Mouse (Mus musculus) MEL (cell line): ENCODE results near the gene Nsmce3. TPM values are rescaled to one million over a fixed set of nuclear protein-coding genes. Genes with fewer than 3 reads are reported as not detected.

Experiments
- DNase-seq: peaks from one replicate; pipeline ENCODE4 v3.0.0; 2011; ENCODE audit warnings: low read depth, low spot score
- H3K27ac ChIP-seq: 2 replicates; pipeline ENCODE4 v1.5.1; 2012; ENCODE audit warnings: low read depth, mild to moderate bottlenecking, control low read depth, low read length, moderate library complexity; ENCODE audit not compliant: control insufficient read depth
- H3K27me3 ChIP-seq, 2 experiments: fragments of 150-350 bp in 1 of 2; sonication (generic) in 1 of 2; 2 replicates each; pipeline ENCODE4 v1.6.1; 2012; ENCODE audit warnings: low read length in 2 of 2, mild to moderate bottlenecking in 2 of 2, improper control_type of control experiment in 1 of 2, moderate library complexity in 1 of 2; ENCODE audit not compliant: insufficient read depth in 2 of 2, control insufficient read depth in 1 of 2
- H3K36me3 ChIP-seq, 2 experiments: 2 replicates each; pipeline ENCODE4 v1.6.1; 2012 to 2014; ENCODE audit warnings: low read length in 2 of 2, improper control_type of control experiment in 1 of 2, inconsistent platforms in 1 of 2, mild to moderate bottlenecking in 1 of 2; ENCODE audit not compliant: insufficient read depth in 2 of 2, control insufficient read depth in 1 of 2
- H3K4me1 ChIP-seq, 2 experiments: fragments of 150-350 bp in 1 of 2; sonication (generic) in 1 of 2; 2 replicates each; pipeline ENCODE4 v1.6.1; 2012; ENCODE audit warnings: low read length in 2 of 2, improper control_type of control experiment in 1 of 2, mild to moderate bottlenecking in 1 of 2; ENCODE audit not compliant: insufficient read depth in 2 of 2, control insufficient read depth in 1 of 2
- H3K4me3 ChIP-seq, 2 experiments: fragments of 150-350 bp in 1 of 2; sonication (generic) in 1 of 2; 2 replicates each; pipeline ENCODE4 v1.5.1; 2012; ENCODE audit warnings: low read depth in 2 of 2, low read length in 2 of 2, mild to moderate bottlenecking in 2 of 2, moderate library complexity in 2 of 2, control low read depth in 1 of 2, improper control_type of control experiment in 1 of 2; ENCODE audit not compliant: control insufficient read depth in 1 of 2, insufficient read depth in 1 of 2
- H3K79me2 ChIP-seq: 2 replicates; pipeline ENCODE4 v1.6.1; 2012; ENCODE audit warnings: mild to moderate bottlenecking, low read length, moderate library complexity; ENCODE audit not compliant: control insufficient read depth, poor library complexity, insufficient read depth
- H3K9ac ChIP-seq: 2 replicates; pipeline ENCODE4 v1.6.1; 2012; ENCODE audit warnings: low read depth, mild to moderate bottlenecking, control low read depth, low read length, moderate library complexity; ENCODE audit not compliant: control insufficient read depth, poor library complexity, severe bottlenecking
- H3K9me3 ChIP-seq: fragments of 150-350 bp; sonication (generic); replicated peaks from 2 replicates; pipeline ENCODE4 v1.6.1; 2012; ENCODE audit warnings: mild to moderate bottlenecking, low read length, improper control_type of control experiment, moderate library complexity; ENCODE audit not compliant: insufficient read depth
- BHLHE40 ChIP-seq: IDR thresholded peaks from 2 replicates; pipeline ENCODE4 v1.6.1; 2012; ENCODE audit warnings: low read depth, mild to moderate bottlenecking, inconsistent platforms, low read length, improper control_type of control experiment, borderline replicate concordance
- CHD1 ChIP-seq: IDR thresholded peaks from 2 replicates; pipeline ENCODE4 v1.6.1; 2012; ENCODE audit warnings: low read depth, mild to moderate bottlenecking, inconsistent platforms, low read length, improper control_type of control experiment
- CHD2 ChIP-seq: IDR thresholded peaks from 2 replicates; pipeline ENCODE4 v1.6.1; 2011; ENCODE audit warnings: low read length, improper control_type of control experiment
- E2F4 ChIP-seq: IDR thresholded peaks from 2 replicates; pipeline ENCODE4 v1.6.1; 2011; ENCODE audit warnings: low read depth, low read length, improper control_type of control experiment, borderline replicate concordance
- ELF1 ChIP-seq: IDR thresholded peaks from 2 replicates; pipeline ENCODE4 v1.6.1; 2014; ENCODE audit warnings: low read depth, mild to moderate bottlenecking, inconsistent platforms, low read length, improper control_type of control experiment, moderate library complexity
- EP300 ChIP-seq, 2 experiments: IDR thresholded peaks; 2 replicates each; pipeline ENCODE4 v1.6.1; 2011; ENCODE audit warnings: improper control_type of control experiment in 2 of 2, low read length in 2 of 2, low read depth in 1 of 2, mild to moderate bottlenecking in 1 of 2
- ETS1 ChIP-seq: IDR thresholded peaks from 2 replicates; pipeline ENCODE4 v1.6.1; 2012; ENCODE audit warnings: low read depth, mild to moderate bottlenecking, inconsistent platforms, low read length, improper control_type of control experiment, moderate library complexity
- GABPA ChIP-seq: IDR thresholded peaks from 2 replicates; pipeline ENCODE4 v1.6.1; 2012; ENCODE audit warnings: low read depth, mild to moderate bottlenecking, inconsistent platforms, low read length, improper control_type of control experiment, moderate library complexity
- HCFC1 ChIP-seq: IDR thresholded peaks from 2 replicates; pipeline ENCODE4 v1.6.1; 2012; ENCODE audit warnings: low read depth, mild to moderate bottlenecking, inconsistent platforms, low read length, improper control_type of control experiment, moderate library complexity
- JUND ChIP-seq: IDR thresholded peaks from 2 replicates; pipeline ENCODE4 v1.6.1; 2011; ENCODE audit warnings: low read depth, mild to moderate bottlenecking, improper control_type of control experiment, low read length
- KAT2A ChIP-seq: conservative IDR thresholded peaks from 2 replicates; pipeline ENCODE4 v1.6.1; 2012; ENCODE audit warnings: low read depth, low read length, improper control_type of control experiment, inconsistent platforms
- MAZ ChIP-seq: IDR thresholded peaks from 2 replicates; pipeline ENCODE4 v1.6.1; 2012; ENCODE audit warnings: low read depth, mild to moderate bottlenecking, inconsistent platforms, low read length, improper control_type of control experiment
- MXI1 ChIP-seq: IDR thresholded peaks from 2 replicates; pipeline ENCODE4 v1.6.1; 2011; ENCODE audit warnings: mild to moderate bottlenecking, low read depth, low read length, improper control_type of control experiment
- MYC ChIP-seq: IDR thresholded peaks from 2 replicates; pipeline ENCODE4 v1.6.1; 2011; ENCODE audit warnings: low read depth, mild to moderate bottlenecking, low read length, improper control_type of control experiment, moderate library complexity
- POLR2AphosphoS2 ChIP-seq: IDR thresholded peaks from 2 replicates; pipeline ENCODE4 v1.6.1; 2011; ENCODE audit warnings: low read length, improper control_type of control experiment
- POLR2AphosphoS5 ChIP-seq: IDR thresholded peaks from 2 replicates; pipeline ENCODE4 v1.6.1; 2012; ENCODE audit warnings: low read depth, borderline replicate concordance, mild to moderate bottlenecking, inconsistent platforms, low read length, moderate library complexity, mixed read lengths
- SIN3A ChIP-seq: IDR thresholded peaks from 2 replicates; pipeline ENCODE4 v1.6.1; 2012; ENCODE audit warnings: low read length, improper control_type of control experiment, inconsistent platforms
- SMC3 ChIP-seq: IDR thresholded peaks from 2 replicates; pipeline ENCODE4 v1.6.1; 2011; ENCODE audit warnings: low read depth, low read length, improper control_type of control experiment
- TAL1 ChIP-seq: IDR thresholded peaks from 2 replicates; pipeline ENCODE4 v1.6.1; 2012; ENCODE audit warnings: mild to moderate bottlenecking, inconsistent platforms, low read length, moderate library complexity, mixed read lengths
- TCF12 ChIP-seq: IDR thresholded peaks from 2 replicates; pipeline ENCODE4 v1.6.1; 2014; ENCODE audit warnings: low read depth, mild to moderate bottlenecking, inconsistent platforms, low read length, improper control_type of control experiment, moderate library complexity
- ZKSCAN1 ChIP-seq: IDR thresholded peaks from 2 replicates; pipeline ENCODE4 v1.6.1; 2012; ENCODE audit warnings: low read depth, mild to moderate bottlenecking, inconsistent platforms, low read length, improper control_type of control experiment, moderate library complexity
- ZMIZ1 ChIP-seq: IDR thresholded peaks from 2 replicates; pipeline ENCODE4 v1.6.1; 2012; ENCODE audit warnings: low read depth, mild to moderate bottlenecking, inconsistent platforms, low read length, improper control_type of control experiment, moderate library complexity
- ZNF384 ChIP-seq: IDR thresholded peaks from 2 replicates; pipeline ENCODE4 v1.6.1; 2012; ENCODE audit warnings: low read depth, mild to moderate bottlenecking, inconsistent platforms, low read length, improper control_type of control experiment
- polyA plus RNA-seq, 2 experiments: library from polyadenylated mRNA; stranded (reverse) in 1 of 2; unstranded in 1 of 2; fragments of >175 nt in 1 of 2; fragments of >200 nt in 1 of 2; gene quantifications; 2 replicates each; pipeline versions ENCODE4 v1.2.1 to v1.2.4; 2012; ENCODE audit warnings: low replicate concordance in 2 of 2, low read depth in 1 of 2; ENCODE audit not compliant: insufficient read length in 2 of 2, insufficient read depth in 1 of 2, missing spikeins in 1 of 2
- total RNA-seq: library from RNA; depleted of rRNA; stranded (reverse); fragments of 300-350 nt; gene quantifications from 2 replicates; pipeline ENCODE4 v1.2.3, GENCODE M21; 2012

Gene Nsmce3
- total and polyA plus RNA-seq, 3 experiments = 9.5 to 9.9 TPM; not detected in 1

DNA sequence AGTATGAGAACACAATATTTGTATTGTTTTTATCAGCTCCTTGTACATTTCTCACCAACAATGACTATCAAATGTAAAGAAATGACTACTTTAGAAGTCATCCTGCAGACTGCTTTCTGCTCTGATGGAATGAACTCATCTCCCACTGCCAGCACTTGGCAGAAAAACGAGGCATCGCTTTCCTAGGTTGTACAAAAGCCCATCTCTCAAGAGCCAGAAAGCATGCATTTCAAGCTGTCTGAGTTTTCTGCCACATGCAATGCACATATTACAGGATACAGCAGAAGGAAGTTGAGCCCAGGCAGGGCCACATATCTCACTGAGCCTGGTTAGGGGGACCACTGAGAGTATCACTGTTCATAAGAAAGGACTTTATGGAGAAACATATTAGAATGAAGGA, 27.5 kb upstream of the Nsmce3 start:
- no peaks in the 10 kb centered on the region for H3K79me2 ChIP-seq
- no peaks in the 10 kb centered on the region for H3K36me3 ChIP-seq
- H3K27me3 ChIP-seq = no peaks in the 10 kb centered on the region
- no peaks in the 10 kb centered on the region for H3K9me3 ChIP-seq
- no peak overlapping the region for H3K9ac ChIP-seq
- no peak overlapping the region for H3K4me3 ChIP-seq
- H3K27ac ChIP-seq = no peak overlapping the region
- no peaks in the 10 kb centered on the region for H3K4me1 ChIP-seq
- no peak for TF ChIP-seq E2F4
- TF ChIP-seq TCF12 = no peak
- TF ChIP-seq ETS1 = no peak
- TF ChIP-seq KAT2A = no peak
- TF ChIP-seq ZNF384 = no peak
- TF ChIP-seq CHD2 = no peak
- no peak for TF ChIP-seq MXI1
- no peak for TF ChIP-seq TAL1
- TF ChIP-seq ELF1 = no peak
- no peak for TF ChIP-seq MAZ
- TF ChIP-seq EP300 (IDR thresholded peaks at IDR 0.05; ENCODE audit: low read depth in 1 of 2, low read length in 2 of 2) = no peak
- TF ChIP-seq BHLHE40 = no peak
- no peak for TF ChIP-seq SIN3A
- no peak for TF ChIP-seq POLR2AphosphoS5
- TF ChIP-seq JUND = no peak
- DNase-seq = no peak

DNA sequence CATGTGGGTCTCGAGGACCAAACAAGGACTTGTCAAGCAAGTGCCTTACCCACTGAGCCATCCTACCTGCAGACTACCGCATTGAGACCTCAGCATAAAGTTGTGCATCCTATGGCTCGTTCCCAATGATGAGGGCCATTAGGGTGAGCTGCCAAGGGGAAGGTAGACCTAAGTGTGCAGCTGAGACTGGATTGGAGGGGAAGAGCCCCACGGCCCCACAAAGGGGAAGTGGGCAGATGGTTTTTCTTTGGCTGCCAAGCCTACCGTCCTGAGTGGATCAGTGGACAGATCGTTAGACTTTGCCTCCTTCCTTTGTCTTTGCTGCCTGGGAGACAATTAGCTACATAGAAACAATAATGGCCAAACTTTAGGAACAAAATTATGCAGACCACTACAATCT, 23.8 kb upstream of the Nsmce3 start:
- no peaks in the 10 kb centered on the region for H3K9me3 ChIP-seq
- TF ChIP-seq SIN3A (no peak), GABPA (no peak), BHLHE40 (no peak), POLR2AphosphoS2 (no peak), MYC (no peak), HCFC1 (no peak), ZMIZ1 (no peak), ZKSCAN1 (no peak), E2F4 (no peak), CHD1 (no peak), ZNF384 (no peak), SMC3 (no peak)

More for the DNA sequence above, 23.8 kb upstream of the Nsmce3 start:
- Histone ChIP-seq H3K27ac (no peak overlapping the region), H3K9ac (no peak overlapping the region), H3K4me3 (no peak overlapping the region), H3K36me3 (no peaks in the 10 kb centered on the region), H3K79me2 (no peaks in the 10 kb centered on the region), H3K27me3 (no peaks in the 10 kb centered on the region), H3K4me1 (no peaks in the 10 kb centered on the region)
- no peak for DNase-seq
